ENCODE assay signal across 28 mouse cellular contexts in genomic region chr1:119706471-119707217, GRCm38 (mm10). TPM values are rescaled to one million over a fixed set of nuclear protein-coding genes. Genes with fewer than 3 reads are reported as not detected.
DNase-seq lines count a peak whose midpoint lies in the region; ATAC-seq and TF ChIP-seq lines count a peak whose summit lies in the region.
"Had no signal": no experiment of that assay in that cellular context is flagged by ENCODE, and none has a peak within 500 bp of the region (broad histone marks: within the 10 kb centered on the region; RNA-seq: fewer than 3 reads in every experiment).

No protein-coding gene starts in this region.

- TF ChIP-seq CTCF in liver, adult 2 months (IDR thresholded peaks at IDR 0.05; ENCODE audit: low read depth, low read length), result no peak

- no peak overlapping the region for H3K27ac ChIP-seq in liver, adult 2 months (replicated peaks; ENCODE audit: insufficient read depth, low read depth, low read length)
- H3K27ac ChIP-seq in liver, embryonic 12.5 days, result no peak overlapping the region
- no peak overlapping the region for H3K27ac ChIP-seq in intestine, embryonic 16.5 days (ENCODE audit: low read length)
- H3K27ac ChIP-seq: embryonic facial prominence, embryonic 12.5 days; embryonic facial prominence, embryonic 15.5 days; hindbrain, embryonic 12.5 days; hindbrain, embryonic 15.5 days had no signal

- no peaks in the 10 kb centered on the region for H3K79me2 ChIP-seq in liver, adult 2 months (ENCODE audit: control insufficient read depth, insufficient read depth, low read length)

- no peaks in the 10 kb centered on the region for H3K36me3 ChIP-seq in liver, adult 2 months (ENCODE audit: control insufficient read depth, insufficient read depth, low read length)
- peaks cover 7% of the 10 kb centered on the region for H3K36me3 ChIP-seq in liver, embryonic 12.5 days
- H3K36me3 ChIP-seq in intestine, embryonic 16.5 days (ENCODE audit: control insufficient read depth, insufficient read depth, low read length), result no peaks in the 10 kb centered on the region

- DNase-seq in liver, adult 2 months (ENCODE audit: extremely low read depth, low read depth, low spot score), result peak; percentile 21
- peak; percentile 15 for DNase-seq in MEL-GATA-1-ER (ENCODE audit: extremely low read depth, low read depth)
- DNase-seq in urinary bladder, adult 2 months (ENCODE audit: low spot score), result no peak
- DNase-seq in testis, postnatal 10 days (ENCODE audit: low spot score), result no peak
- no peak for DNase-seq in spleen, postnatal 10 days (ENCODE audit: low spot score in 2 of 2)
- DNase-seq: adrenal gland, adult 8-10 months; adrenal gland, postnatal 25 days; B cell, adult 2 months; cerebellum, adult 11-12 months; cerebellum, adult 8-10 months; cerebellum, postnatal 10 days; cerebellum, postnatal 36 days; forebrain, postnatal 0 days; gastrocnemius, postnatal 10 days; gastrocnemius, postnatal 36 days; heart, adult 11 months had no signal

- H3K4me1 ChIP-seq in liver, adult 2 months (ENCODE audit: control insufficient read depth, insufficient read depth, low read length), result no peaks in the 10 kb centered on the region
- no peaks in the 10 kb centered on the region for H3K4me1 ChIP-seq in liver, embryonic 12.5 days
- no peaks in the 10 kb centered on the region for H3K4me1 ChIP-seq in intestine, embryonic 16.5 days (ENCODE audit: control insufficient read depth, insufficient read depth, low read length)
- H3K4me1 ChIP-seq: embryonic facial prominence, embryonic 12.5 days; embryonic facial prominence, embryonic 15.5 days; hindbrain, embryonic 12.5 days; hindbrain, embryonic 15.5 days had no signal

- no peak for TF ChIP-seq POLR2A in liver, adult 2 months (IDR thresholded peaks at IDR 0.05; ENCODE audit: extremely low read depth, insufficient read depth, low read length)

- no peaks in the 10 kb centered on the region for H3K27me3 ChIP-seq in liver, adult 2 months (ENCODE audit: control insufficient read depth, insufficient read depth, low read length)
- H3K27me3 ChIP-seq in liver, embryonic 12.5 days (replicated peaks), result no peaks in the 10 kb centered on the region
- no peaks in the 10 kb centered on the region for H3K27me3 ChIP-seq in intestine, embryonic 16.5 days (replicated peaks; ENCODE audit: control insufficient read depth, insufficient read depth, low read length)
- H3K27me3 ChIP-seq: CH12.LX; embryonic facial prominence, embryonic 12.5 days; embryonic facial prominence, embryonic 15.5 days; hindbrain, embryonic 12.5 days; hindbrain, embryonic 15.5 days had no signal

- H3K9me3 ChIP-seq in liver, embryonic 12.5 days (replicated peaks), result no peaks in the 10 kb centered on the region
- no peaks in the 10 kb centered on the region for H3K9me3 ChIP-seq in intestine, embryonic 16.5 days (ENCODE audit: control insufficient read depth, low read length)
- H3K9me3 ChIP-seq: embryonic facial prominence, embryonic 12.5 days; embryonic facial prominence, embryonic 15.5 days; G1E; hindbrain, embryonic 12.5 days; hindbrain, embryonic 15.5 days had no signal

- H3K4me2 ChIP-seq in liver, embryonic 12.5 days, result no peak overlapping the region
- no peak overlapping the region for H3K4me2 ChIP-seq in intestine, embryonic 16.5 days (ENCODE audit: low read depth, low read length)
- H3K4me2 ChIP-seq: embryonic facial prominence, embryonic 12.5 days; embryonic facial prominence, embryonic 15.5 days; heart, embryonic 11.5 days; hindbrain, embryonic 12.5 days; hindbrain, embryonic 15.5 days had no signal

- H3K9ac ChIP-seq in liver, adult 2 months (ENCODE audit: low read depth, low read length), result no peak overlapping the region
- H3K9ac ChIP-seq in liver, embryonic 12.5 days, result no peak overlapping the region
- no peak overlapping the region for H3K9ac ChIP-seq in intestine, embryonic 16.5 days (ENCODE audit: low read depth, low read length)
- H3K9ac ChIP-seq: embryonic facial prominence, embryonic 12.5 days; embryonic facial prominence, embryonic 15.5 days; forebrain, postnatal 0 days; hindbrain, embryonic 12.5 days; hindbrain, embryonic 15.5 days had no signal

- WGBS in liver, adult 2 months, result 78% methylated on average over 4 of the region's 4 CpGs
- WGBS in liver, embryonic 12.5 days (ENCODE audit: insufficient replicate concordance), result 82% methylated on average over 4 of the region's 4 CpGs
- 74% methylated on average over 4 of the region's 4 CpGs for WGBS in intestine, embryonic 16.5 days

- no peak for ATAC-seq in liver, embryonic 12.5 days
- peak; percentile 94 for ATAC-seq in intestine, embryonic 16.5 days
- peak; percentile 62; the same call in 1 of the 2 replicates for ATAC-seq in megakaryocyte, adult 5-6 weeks (ENCODE audit: poor library complexity, severe bottlenecking)
- ATAC-seq: activated CD4-positive, CD25-positive, alpha-beta regulatory T cell, adult 4 months; forebrain, embryonic 14.5 days; forebrain, postnatal 0 days had no signal

- H3K4me3 ChIP-seq in liver, adult 2 months (ENCODE audit: insufficient read depth, low read depth, low read length), result no peak overlapping the region
- H3K4me3 ChIP-seq in liver, embryonic 12.5 days, result no peak overlapping the region
- no peak overlapping the region for H3K4me3 ChIP-seq in intestine, embryonic 16.5 days (ENCODE audit: low read length)
- H3K4me3 ChIP-seq: embryonic facial prominence, embryonic 12.5 days; embryonic facial prominence, embryonic 15.5 days; hindbrain, embryonic 12.5 days; hindbrain, embryonic 15.5 days had no signal

RNA-seq across cellular contexts. Expression of gene Epb41l5, which starts 57.8 kb away (rescaled TPM):
- total RNA-seq in liver, adult 2 months (2014; rRNA removed), result 38.0 and 47.3 TPM in 2 replicates
- 14.9 and 18.8 TPM in 2 replicates for polyA plus RNA-seq in liver, adult 2 months (2012; rRNA removed)
- 16.8 and 17.2 TPM in 2 replicates for polyA plus RNA-seq in liver, embryonic 12.5 days (2016; fragmentation: Nextera tagmentation; extraction: Ambion mirVana)
- polyA plus RNA-seq in intestine, embryonic 16.5 days (2015; fragmentation: Nextera tagmentation; extraction: Ambion mirVana), result 36.3 and 36.9 TPM in 2 replicates
- total RNA-seq in megakaryocyte, adult 5-6 weeks (2015), result 0.40 TPM in 1 of 2 replicates, not detected in the other
- total RNA-seq in megakaryocyte, adult 5-6 weeks (2017), result 0.04 TPM in 1 of 2 replicates, not detected in the other
- 10.2 and 13.1 TPM in 2 replicates for polyA plus RNA-seq in urinary bladder, adult 2 months (2012; rRNA removed)

Comparison
In these comparisons a context has a peak if more than half of its experiments do, and no peak if none do; other contexts are left out.
1. DNase-seq: peak in liver, adult 2 months (single experiment) and MEL-GATA-1-ER (single experiment); none in urinary bladder, adult 2 months (single experiment), testis, postnatal 10 days (single experiment) and spleen, postnatal 10 days (0 of 2).